Mouse (Mus musculus): ENCODE measurements around the gene D17Wsu92e.

The D17Wsu92e gene

GRCm38 (mm10) chr17:27748123-27748522 is 72.3 kb downstream of the D17Wsu92e start:
- no peak for DNase-seq (ENCODE audit: low spot score in 2 of 2)

- no peak for DNase-seq (ENCODE audit: low spot score in 2 of 2)
Measured at GRCm38 (mm10) chr17:27746446-27746845, 74.0 kb downstream of the D17Wsu92e start.

GRCm38 (mm10) chr17:27740961-27741360 is 79.5 kb downstream of the D17Wsu92e start:
- no peak for DNase-seq (ENCODE audit: low spot score in 2 of 2)

GRCm38 (mm10) chr17:27734344-27735073 is 85.9 kb downstream of the D17Wsu92e start:
- DNase-seq (ENCODE audit: low spot score in 2 of 2) = no peak

- no peak for DNase-seq (ENCODE audit: low spot score in 2 of 2)
Measured at GRCm38 (mm10) chr17:27732694-27733093, 87.8 kb downstream of the D17Wsu92e start.

GRCm38 (mm10) chr17:27732152-27732551 is 88.3 kb downstream of the D17Wsu92e start:
- DNase-seq (ENCODE audit: low spot score in 2 of 2) = no peak

- DNase-seq (ENCODE audit: low spot score in 2 of 2) = no peak
Measured at GRCm38 (mm10) chr17:27728770-27729169, 91.7 kb downstream of the D17Wsu92e start, which contains the start of gene Spdef. Gene Spdef (minus strand): TSS chr17:27728955.

- DNase-seq (ENCODE audit: low spot score in 2 of 2) = no peak
Measured at GRCm38 (mm10) chr17:27726527-27726926, 93.9 kb downstream of the D17Wsu92e start.

- no peak for DNase-seq (ENCODE audit: low spot score in 2 of 2)
Measured at GRCm38 (mm10) chr17:27725412-27725811, 95.0 kb downstream of the D17Wsu92e start.

- DNase-seq (ENCODE audit: low spot score in 2 of 2) = no peak
Measured at GRCm38 (mm10) chr17:27725011-27725410, 95.4 kb downstream of the D17Wsu92e start.

- DNase-seq (ENCODE audit: low spot score in 2 of 2) = no peak
Measured at GRCm38 (mm10) chr17:27724327-27724726, 96.1 kb downstream of the D17Wsu92e start.

GRCm38 (mm10) chr17:27721125-27721664 is 99.3 kb downstream of the D17Wsu92e start:
- no peak for DNase-seq (ENCODE audit: low spot score in 2 of 2)

- no peak for DNase-seq (ENCODE audit: low spot score in 2 of 2)
Measured at GRCm38 (mm10) chr17:27720326-27720725, 100.1 kb downstream of the D17Wsu92e start.

GRCm38 (mm10) chr17:27719663-27720062 is 100.8 kb downstream of the D17Wsu92e start:
- no peak for DNase-seq (ENCODE audit: low spot score in 2 of 2)

- no peak for DNase-seq (ENCODE audit: low spot score in 2 of 2)
Measured at GRCm38 (mm10) chr17:27718250-27718649, 102.2 kb downstream of the D17Wsu92e start.

- DNase-seq (ENCODE audit: low spot score in 2 of 2) = no peak
Measured at GRCm38 (mm10) chr17:27716804-27717203, 103.6 kb downstream of the D17Wsu92e start.

GRCm38 (mm10) chr17:27712832-27713231 is 107.6 kb downstream of the D17Wsu92e start:
- DNase-seq (ENCODE audit: low spot score in 2 of 2) = no peak

- no peak for DNase-seq (ENCODE audit: low spot score in 2 of 2)
Measured at GRCm38 (mm10) chr17:27709650-27710049, 110.8 kb downstream of the D17Wsu92e start.

- peak; percentile 68 to 82 for DNase-seq (ENCODE audit: low spot score in 2 of 2)
Measured at GRCm38 (mm10) chr17:27707954-27708661, 112.3 kb downstream of the D17Wsu92e start.

- DNase-seq (ENCODE audit: low spot score in 2 of 2) = no peak
Measured at GRCm38 (mm10) chr17:27705661-27706060, 114.8 kb downstream of the D17Wsu92e start.

- DNase-seq (ENCODE audit: low spot score in 2 of 2) = no peak
Measured at GRCm38 (mm10) chr17:27703961-27704621, 116.4 kb downstream of the D17Wsu92e start.

- DNase-seq (ENCODE audit: low spot score in 2 of 2) = peak; percentile 39 to 81
Measured at GRCm38 (mm10) chr17:27702518-27702917, 117.9 kb downstream of the D17Wsu92e start.
